Mouse (Mus musculus) cerebellum, adult 11-12 months (tissue): Measurements from ENCODE around the gene Fam129b.

Source experiments
- DNase-seq: peaks from one replicate; pipeline ENCODE4 v3.0.0; 2022

Fam129b gene

DNA sequence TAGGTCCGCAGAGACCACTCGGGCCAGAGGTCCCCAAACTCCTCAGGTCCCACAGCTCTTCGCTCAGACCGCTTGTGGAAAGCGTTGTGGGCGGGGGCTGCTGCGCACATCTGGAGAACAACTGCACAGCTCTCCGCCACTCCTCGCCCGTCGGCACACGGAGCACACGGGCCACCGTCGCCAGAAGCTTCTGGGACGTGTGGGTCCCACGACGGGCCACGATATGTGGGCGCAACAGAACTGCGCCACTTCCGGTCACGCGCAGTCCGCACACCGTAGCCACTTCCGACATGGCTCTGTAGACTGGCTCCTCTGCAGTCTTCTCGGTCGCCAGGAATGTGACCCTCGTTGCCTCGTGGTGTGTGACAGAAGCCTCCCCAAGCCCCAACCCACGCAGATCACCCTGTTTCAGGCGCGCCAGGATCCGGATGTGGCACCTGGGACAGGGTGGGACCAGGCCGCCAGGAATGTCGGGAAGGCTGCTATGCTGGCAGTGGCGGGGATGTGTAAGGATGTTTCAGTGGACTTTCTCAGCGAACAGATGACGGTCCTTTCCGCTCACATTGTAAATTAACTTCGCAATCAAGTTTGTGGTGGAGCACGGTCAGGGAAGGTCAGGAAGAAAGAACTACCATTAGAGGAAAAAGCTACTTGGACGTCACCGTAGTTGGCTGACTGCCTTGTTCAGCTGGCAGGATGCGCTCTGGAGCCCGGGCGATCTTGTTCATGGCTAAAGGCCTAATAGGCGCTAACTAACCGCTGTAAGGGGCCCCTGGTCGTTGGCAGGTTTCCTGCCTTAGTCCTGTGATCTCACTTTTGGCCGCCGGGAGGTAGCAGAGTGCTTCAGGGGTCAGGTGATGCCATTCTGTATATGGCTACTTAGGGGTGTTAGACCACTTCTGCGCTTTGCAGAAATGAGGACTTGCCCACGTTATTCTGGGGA is 91.0 kb downstream of the Fam129b start:
- DNase-seq = peak; percentile 90

DNA sequence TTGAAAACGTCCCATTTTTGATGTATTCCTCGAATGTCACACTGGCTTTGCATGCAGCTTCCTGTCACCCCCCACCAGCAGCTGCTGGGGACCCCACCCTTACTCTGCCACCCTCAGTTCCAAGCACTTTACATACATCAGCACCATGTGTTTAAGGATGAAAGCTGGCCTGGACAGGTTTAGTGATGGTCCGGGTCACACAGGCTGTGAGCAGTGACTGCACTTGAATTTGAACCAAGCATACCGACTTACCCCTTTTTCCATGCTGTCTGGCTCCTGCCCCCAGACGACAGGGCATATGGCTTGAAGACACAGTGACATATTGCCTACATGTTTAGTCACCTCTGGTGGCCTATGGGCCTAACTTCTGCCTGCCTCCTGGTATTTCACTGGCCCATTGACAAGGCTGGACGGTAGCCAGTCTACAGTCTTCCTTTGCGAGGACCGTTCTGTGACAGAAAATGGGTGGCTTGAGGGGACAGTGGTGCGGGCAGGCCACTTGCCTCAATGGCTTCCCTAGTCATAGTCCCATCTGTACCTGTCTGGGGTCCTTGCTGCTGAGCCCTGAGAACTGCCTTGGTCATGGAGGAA is 92.2 kb downstream of the Fam129b start:
- no peak for DNase-seq

DNA sequence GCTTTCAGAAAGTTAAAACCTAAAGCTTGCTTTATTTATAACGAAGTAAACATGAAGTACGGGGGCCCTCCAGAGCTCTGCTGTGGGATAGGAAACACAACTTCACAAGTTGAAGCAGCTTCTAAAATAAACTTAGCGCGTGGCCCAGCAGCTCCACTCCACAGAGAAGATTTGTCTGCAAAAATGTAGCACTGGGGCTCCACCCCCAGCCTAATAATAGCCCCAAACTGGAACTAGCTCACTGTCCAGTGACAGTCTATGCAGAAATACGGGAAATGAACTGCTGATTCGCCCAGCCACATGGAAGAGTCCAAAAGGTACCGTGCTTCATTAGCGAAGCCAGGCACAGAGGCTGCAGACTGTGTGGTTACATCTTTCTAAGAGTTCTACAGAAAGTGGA is 93.4 kb downstream of the Fam129b start:
- DNase-seq = no peak

DNA sequence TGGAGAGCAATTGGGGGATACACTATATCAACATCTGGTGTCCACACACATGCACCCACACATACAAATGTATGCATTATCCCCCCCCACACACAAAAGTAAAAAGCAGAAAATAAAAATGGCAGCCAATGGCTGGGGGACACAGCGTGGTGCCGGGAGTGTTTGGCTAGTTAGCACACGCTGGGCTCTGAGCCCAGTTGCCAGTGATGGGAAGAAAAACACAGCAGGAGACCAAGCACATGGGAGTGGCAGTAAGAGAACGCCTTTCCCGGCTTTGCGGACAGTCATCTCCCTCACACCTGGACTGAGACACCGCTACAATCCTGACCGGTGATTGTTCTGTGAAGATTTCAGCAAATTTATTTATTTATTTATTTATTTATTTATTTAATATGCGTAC is 95.3 kb downstream of the Fam129b start:
- DNase-seq = peak; percentile 67

DNA sequence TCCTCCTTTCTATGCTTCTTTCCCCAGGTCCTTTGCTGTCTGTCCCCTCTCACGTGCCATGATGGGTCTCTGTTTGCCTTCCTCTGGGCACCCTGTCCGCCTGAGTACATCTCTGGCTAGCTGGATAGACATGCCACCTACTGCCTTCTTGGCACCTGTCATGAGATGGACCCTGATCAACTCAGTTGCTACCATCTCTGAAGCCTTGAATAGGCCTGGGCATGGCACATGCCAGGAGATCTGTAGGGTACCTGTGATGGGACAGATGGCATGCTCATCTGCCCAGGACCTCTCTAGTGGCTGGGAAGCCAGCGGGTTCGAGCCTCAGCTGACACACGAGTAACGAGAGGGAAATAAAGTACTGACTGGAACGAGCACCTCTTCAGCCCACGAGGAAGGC is 98.3 kb downstream of the Fam129b start:
- DNase-seq = no peak
